In genomic region chr17:14317439-14317838, GRCm38 (mm10) we compare ENCODE assay signal across 17 mouse cellular contexts. TPM values are rescaled to one million over a fixed set of nuclear protein-coding genes. Genes with fewer than 3 reads are reported as not detected.
"Had no signal": no experiment of that assay in that cellular context is flagged by ENCODE, and none has a peak within 500 bp of the region (broad histone marks: within the 10 kb centered on the region; RNA-seq: fewer than 3 reads in every experiment).

No protein-coding gene starts in this region.

- H3K36me3 ChIP-seq: neural tube, embryonic 12.5 days; neural tube, embryonic 13.5 days; neural tube, embryonic 15.5 days; stomach, embryonic 15.5 days had no signal

- H3K27ac ChIP-seq: neural tube, embryonic 12.5 days; neural tube, embryonic 13.5 days; neural tube, embryonic 15.5 days; stomach, embryonic 15.5 days had no signal

- H3K4me1 ChIP-seq: neural tube, embryonic 12.5 days; neural tube, embryonic 15.5 days; stomach, embryonic 15.5 days had no signal

- H3K9ac ChIP-seq: neural tube, embryonic 12.5 days; neural tube, embryonic 13.5 days; neural tube, embryonic 15.5 days; stomach, embryonic 15.5 days had no signal

- H3K4me2 ChIP-seq: neural tube, embryonic 12.5 days; neural tube, embryonic 13.5 days; neural tube, embryonic 15.5 days; stomach, embryonic 15.5 days had no signal

- H3K4me3 ChIP-seq: neural tube, embryonic 12.5 days; neural tube, embryonic 13.5 days; neural tube, embryonic 15.5 days; stomach, embryonic 15.5 days had no signal

- H3K27me3 ChIP-seq: neural tube, embryonic 12.5 days; neural tube, embryonic 13.5 days; neural tube, embryonic 15.5 days; stomach, embryonic 15.5 days had no signal

- H3K9me3 ChIP-seq: neural tube, embryonic 12.5 days; neural tube, embryonic 13.5 days; neural tube, embryonic 15.5 days; stomach, embryonic 15.5 days had no signal

- DNase-seq: retina, postnatal 1 day; right cerebral cortex, adult 18-20 months; right cerebral cortex, postnatal 14 days; right cerebral cortex, postnatal 25 days; right cerebral cortex, postnatal 4 days; spleen, adult 18-20 months; thymus, adult 18-20 months; thymus, adult 2 months; thymus, postnatal 14 days; thymus, postnatal 25 days; thymus, postnatal 36 days; thymus, postnatal 4 days had no signal

RNA-seq across cellular contexts. Expression of gene Smoc2, which starts 38.1 kb away (rescaled TPM):
- total RNA-seq: neutrophil, adult 5-6 weeks had no signal
